Mouse (Mus musculus) neutrophil, adult 5-6 weeks (primary cell): Measurements from ENCODE around the gene Gm14548. TPM values are rescaled to one million over a fixed set of nuclear protein-coding genes. Genes with fewer than 3 reads are reported as not detected.
A peak's percentile ranks its signal among the peaks of the same experiment; 100 is the strongest.
"Not testable (repeated sequence)": the region's sequence is repeated elsewhere in the genome, so short reads cannot be mapped to it uniquely, and the experiment has no call there.

Experiments used
- ATAC-seq: fragments of 151-379, 151-347 bp; 2 replicates; pipeline ENCODE4 v1.8.0; 2017; ENCODE audit warnings: mild to moderate bottlenecking, moderate TSS enrichment; ENCODE audit not compliant: insufficient number of reproducible peaks, poor library complexity, low FRiP score, severe bottlenecking; ENCODE audit errors: extremely low read depth
- total RNA-seq: library from RNA; stranded (forward); fragments of 200-1000 nt; gene quantifications from 2 replicates; pipeline ENCODE4 v1.2.3, GENCODE M21; 2017

Gene Gm14548
- 94.9 and 100 TPM in 2 replicates for total RNA-seq

DNA sequence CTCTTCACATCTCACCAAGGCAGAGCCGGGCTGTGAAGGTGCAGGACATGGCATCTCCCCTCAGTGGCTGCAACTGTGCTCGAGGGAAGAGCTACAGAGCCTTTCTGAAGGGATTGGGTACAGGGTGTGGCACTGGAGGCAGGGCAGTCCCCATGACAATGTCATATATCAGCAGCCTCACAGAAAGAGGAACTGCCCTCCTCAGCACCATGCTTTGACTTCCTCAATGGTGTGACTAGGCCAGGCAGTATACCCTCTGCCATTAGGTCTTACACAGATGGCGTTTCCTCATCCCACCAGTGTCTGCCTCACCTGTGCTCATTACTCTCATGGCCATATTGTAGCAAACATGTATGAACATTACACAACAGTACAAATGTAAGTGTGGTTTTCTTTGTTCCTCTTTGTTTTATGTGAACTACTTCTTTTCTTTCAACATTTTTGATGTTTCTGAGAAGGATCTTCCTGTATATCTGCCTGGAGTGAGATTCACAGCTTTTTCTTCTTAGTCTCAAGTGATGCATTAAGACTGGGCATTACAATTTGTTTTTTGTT lies at the start of gene Gm14548:
TSS of gene Gm14548 (minus strand) at position 85 of the 555 bp plus-strand sequence.
- peak; percentile 98 for ATAC-seq

DNA sequence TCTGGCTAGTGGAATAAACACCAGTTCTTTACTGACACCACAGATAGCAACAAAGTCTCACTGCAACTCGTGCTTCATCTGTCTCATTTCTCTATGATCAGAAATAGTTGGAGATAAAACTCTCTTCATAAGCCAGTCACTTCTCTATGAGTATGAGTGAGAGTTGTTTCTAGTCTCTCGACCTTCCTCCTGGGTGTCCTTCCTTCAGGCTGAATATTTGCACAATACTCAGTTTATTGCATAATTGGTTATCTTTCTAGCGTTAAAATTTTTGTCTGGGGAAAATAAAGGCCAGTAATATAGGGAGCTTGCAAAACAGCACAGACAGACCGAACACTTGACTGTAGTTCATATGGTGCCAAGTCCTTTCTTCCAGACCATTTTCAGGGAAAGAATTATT lies 48.2 kb upstream of the Gm14548 start:
- ATAC-seq, result no peak

DNA sequence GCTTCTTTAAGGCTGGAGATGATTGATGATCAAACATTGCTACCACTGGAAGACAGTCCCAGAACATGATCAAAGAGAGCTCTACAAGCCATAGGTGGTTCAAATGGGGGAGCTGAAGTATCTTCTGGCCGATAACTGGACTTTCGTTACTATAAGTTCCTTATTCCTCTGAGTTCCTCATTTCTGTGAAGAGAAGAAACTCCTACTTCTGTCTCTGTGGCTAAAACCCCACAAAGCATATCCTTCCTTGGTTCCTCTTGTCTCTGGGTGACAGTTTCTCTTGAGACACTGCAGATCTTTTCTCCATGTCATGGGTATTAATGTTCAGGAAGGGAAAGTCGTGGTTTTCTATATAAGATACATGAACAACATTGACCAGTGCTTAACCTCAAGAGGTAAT lies 43.0 kb upstream of the Gm14548 start:
- ATAC-seq, result peak; percentile 91

DNA sequence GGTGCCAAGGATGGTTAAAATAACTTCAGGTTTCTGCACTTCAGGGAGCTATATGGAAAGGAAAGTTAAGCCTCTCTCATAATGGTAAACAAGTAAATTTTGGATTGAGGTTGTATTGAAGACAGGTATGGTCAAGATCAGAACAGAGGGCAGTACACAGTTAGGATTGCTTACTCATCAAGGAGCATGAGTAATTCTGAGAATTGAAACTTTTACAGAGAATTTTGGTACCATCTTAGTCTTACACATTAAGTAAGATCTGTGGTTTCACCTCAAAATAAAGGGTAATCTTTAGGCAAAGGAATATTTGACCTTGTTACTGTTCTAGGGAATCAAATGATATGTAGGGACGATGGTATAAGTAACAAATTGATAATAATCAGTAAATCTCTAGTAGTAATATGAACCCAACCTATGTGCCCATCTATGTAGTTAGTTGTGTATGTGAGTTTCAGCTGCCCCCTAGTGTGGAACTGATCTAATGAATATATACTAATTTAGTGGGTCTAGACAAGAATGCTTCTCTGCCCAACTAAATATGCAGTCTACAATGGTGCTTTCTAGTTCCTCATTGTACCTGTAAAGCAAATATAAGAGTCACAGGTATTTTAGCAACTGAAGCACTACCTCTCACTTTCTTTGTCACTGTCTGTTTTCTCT lies 42.1 kb upstream of the Gm14548 start:
- no peak for ATAC-seq

DNA sequence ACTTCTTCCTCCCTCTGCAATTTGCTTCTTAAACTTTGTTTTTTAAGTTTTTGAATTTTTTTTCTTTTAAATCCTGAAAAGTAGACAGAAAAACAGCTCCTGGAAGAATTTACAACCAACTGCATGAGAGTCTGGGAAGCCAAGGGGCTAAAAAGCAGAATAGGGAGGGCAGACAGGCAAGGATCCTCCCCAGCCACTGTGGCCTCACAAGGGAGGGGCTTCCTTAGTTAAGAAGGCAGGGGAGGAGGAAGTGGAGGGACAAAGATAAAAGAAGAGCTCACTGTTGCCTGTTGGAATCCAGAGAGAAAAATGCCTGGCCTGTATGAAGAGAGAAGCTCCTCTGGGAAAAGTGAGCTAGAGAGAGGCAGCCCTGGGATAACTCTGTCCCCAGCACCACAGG lies 37.6 kb upstream of the Gm14548 start:
- not testable (repeated sequence) for ATAC-seq

DNA sequence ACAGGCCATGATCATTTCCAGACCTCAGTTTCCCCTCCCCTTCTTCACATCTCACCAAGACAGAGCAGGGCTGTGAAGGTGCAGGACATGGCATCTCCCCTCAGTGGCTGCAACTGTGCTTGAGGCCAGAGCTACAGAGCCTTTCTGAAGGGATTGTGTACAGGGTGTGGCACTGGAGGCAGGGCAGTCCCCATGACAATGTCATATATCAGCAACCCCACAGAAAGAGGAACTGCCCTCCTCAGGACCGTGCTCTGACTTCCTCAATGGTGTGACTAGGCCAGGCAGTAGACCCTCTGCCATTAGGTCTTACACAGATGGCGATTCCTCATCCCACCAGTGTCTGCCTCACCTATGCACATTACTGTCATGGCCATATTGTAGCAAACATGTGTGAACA lies 17.5 kb upstream of the Gm14548 start, which contains the start of gene Lilra6:
TSS of gene Lilra6 (minus strand) at position 117 of the 400 bp plus-strand sequence.
- ATAC-seq, result peak; percentile 75

DNA sequence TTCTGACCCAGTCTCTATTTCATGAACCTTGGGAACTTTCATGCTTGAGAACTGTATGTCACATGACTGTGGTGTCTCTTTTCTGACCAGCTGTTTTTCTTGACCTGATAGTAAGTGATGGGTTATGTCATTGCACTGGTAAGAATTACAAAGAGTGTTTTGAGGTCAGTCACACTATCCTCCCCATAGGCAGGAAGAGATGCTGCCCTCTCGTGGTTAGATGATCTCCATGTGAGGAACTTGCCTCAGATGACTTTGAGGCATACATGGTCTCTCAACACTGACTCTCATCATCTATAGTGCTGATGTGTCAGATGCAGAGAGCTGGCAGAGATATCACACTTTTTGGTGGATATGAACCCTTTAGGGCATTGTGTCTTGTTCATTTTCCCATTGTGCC lies 5.8 kb upstream of the Gm14548 start:
- peak; percentile 46; the same call in 1 of the 2 replicates for ATAC-seq

DNA sequence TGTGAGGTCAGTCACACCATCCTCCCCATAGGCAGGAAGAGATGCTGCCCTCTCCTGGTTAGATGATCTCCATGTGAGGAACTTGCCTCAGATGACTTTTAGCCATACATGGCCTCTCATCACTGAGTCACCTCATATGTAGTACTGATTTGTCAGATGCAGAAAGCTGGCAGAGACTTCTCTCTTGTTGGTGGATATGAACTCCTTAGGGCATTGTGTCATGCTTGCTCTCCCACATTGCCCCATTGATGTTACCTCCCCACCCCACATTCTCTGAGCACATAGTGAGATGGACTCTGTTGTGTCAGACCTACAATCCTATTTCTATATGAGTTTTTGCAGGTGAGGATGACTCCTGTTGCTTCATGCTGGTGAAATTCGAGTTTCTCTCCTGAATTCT lies 22.9 kb downstream of the Gm14548 start:
- ATAC-seq, result 0 out of 2 replicates have a peak, but pooled peaks have one; percentile 44

DNA sequence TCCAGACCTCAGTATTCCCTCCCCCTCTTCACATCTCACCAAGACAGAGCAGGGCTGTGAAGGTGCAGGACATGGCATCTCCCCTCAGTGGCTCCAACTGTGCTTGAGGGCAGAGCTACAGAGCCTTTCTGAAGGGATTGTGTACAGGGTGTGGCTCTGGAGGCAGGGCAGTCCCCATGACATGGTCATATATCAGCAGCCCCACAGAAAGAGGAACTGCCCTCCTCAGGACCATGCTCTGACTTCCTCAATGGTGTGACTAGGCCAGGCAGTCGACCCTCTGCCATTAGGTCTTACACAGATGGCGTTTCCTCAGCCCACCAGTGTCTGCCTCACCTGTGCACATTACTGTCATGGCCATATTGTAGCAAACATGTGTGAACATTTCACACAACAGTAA lies 53.0 kb downstream of the Gm14548 start, which contains the start of gene Pira2:
TSS of gene Pira2 (minus strand) at position 101 of the 400 bp plus-strand sequence.
- ATAC-seq, result peak; percentile 30; the same call in 1 of the 2 replicates

DNA sequence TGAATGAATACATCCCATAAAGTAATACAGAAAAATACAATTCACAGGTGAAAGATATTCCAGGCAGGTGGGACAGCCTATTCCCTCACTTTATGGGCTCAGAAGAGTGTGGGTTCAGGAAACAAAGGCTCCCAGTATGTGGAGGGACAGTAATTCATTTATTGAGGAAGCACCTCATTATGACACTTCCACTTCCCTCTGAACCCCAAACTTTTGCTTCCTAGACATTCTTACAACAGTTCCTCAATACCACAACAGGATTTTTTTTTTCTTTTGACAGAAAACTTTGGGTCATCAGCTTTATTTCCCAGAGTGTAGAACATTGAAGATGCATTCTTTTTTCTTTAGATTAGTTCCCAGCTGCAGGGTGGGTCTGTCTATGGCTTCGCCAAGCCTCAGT lies 60.1 kb downstream of the Gm14548 start:
- ATAC-seq, result not testable (repeated sequence)

Other genes with a start within 250 kb of the Gm14548 start
- 11.9 and 12.8 TPM in 2 replicates for gene Leng1, start 232.3 kb downstream of the Gm14548 start, total RNA-seq
- gene Tmc4, start 220.6 kb downstream of the Gm14548 start, total RNA-seq, result 51.9 and 60.2 TPM in 2 replicates
- gene Tsen34, start 205.3 kb downstream of the Gm14548 start, total RNA-seq, result 26.4 and 26.5 TPM in 2 replicates
- gene Mboat7, start 204.6 kb downstream of the Gm14548 start, total RNA-seq, result 87.5 and 100 TPM in 2 replicates
- gene Rps9, start 194.1 kb downstream of the Gm14548 start, total RNA-seq, result 1,508 and 1,604 TPM in 2 replicates
- gene Pirb, start 177.7 kb downstream of the Gm14548 start, total RNA-seq, result 406 and 418 TPM in 2 replicates
- gene Gm15448, start 72.4 kb downstream of the Gm14548 start, total RNA-seq, result 36.3 and 41.7 TPM in 2 replicates
- 85.7 and 94.4 TPM in 2 replicates for gene Pira2, start 53.1 kb downstream of the Gm14548 start, total RNA-seq
- gene Lilra6, start 17.4 kb upstream of the Gm14548 start, total RNA-seq, result 145 and 154 TPM in 2 replicates
- gene Lair1, start 165.1 kb upstream of the Gm14548 start, total RNA-seq, result 22.3 and 23.0 TPM in 2 replicates
- gene Ttyh1, start 221.3 kb upstream of the Gm14548 start, total RNA-seq, result 0.12 TPM in 1 of 2 replicates, not detected in the other
- 155 and 160 TPM in 2 replicates for gene Leng8, start 238.9 kb upstream of the Gm14548 start, total RNA-seq